Mouse (Mus musculus): ENCODE measurements around the gene Smpd1.

Smpd1 gene

GRCm38 (mm10) chr7:105563367-105563766, 9.2 kb downstream of the Smpd1 start:
- peak; percentile 19 for DNase-seq

DNA sequence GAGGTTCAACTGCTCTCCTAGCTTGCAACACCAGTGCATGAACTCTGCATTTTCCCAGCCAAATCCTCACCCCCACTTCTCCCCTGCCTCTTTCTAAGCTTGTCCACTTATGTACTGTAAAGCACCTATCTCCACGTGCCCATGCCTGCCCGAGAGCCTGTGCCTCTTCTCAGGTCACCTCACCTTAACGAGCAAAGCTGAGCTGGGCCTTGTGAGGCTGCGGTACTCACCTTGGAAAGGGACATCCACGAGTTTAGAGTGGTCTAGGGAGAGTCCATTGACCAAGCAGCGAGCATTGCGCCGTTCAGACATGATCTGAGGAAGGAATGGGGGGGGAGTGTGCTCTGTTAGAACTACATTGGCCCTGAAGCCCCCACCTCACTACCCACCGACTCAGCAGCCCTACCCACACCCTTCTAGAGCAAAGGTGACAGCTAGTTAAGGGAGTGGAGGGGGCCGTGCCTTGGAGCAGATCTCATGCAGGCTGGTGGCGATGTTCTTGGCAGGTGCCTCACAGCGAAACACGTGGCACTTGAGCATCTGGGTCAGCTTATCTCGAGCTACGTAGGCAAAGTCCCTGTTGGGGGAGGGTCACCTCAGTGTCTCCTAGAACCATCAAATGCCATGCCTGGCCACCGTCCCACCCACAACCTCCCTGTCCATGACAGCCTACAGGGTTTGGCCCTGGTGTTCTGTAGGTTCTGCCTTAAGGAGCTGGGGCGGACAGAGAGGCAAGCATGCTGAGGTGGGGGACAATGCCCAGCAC, 11.1 kb downstream of the Smpd1 start:
- DNase-seq = peak; percentile 62

GRCm38 (mm10) chr7:105568583-105568982, 14.4 kb downstream of the Smpd1 start:
- DNase-seq = peak; percentile 78

DNA sequence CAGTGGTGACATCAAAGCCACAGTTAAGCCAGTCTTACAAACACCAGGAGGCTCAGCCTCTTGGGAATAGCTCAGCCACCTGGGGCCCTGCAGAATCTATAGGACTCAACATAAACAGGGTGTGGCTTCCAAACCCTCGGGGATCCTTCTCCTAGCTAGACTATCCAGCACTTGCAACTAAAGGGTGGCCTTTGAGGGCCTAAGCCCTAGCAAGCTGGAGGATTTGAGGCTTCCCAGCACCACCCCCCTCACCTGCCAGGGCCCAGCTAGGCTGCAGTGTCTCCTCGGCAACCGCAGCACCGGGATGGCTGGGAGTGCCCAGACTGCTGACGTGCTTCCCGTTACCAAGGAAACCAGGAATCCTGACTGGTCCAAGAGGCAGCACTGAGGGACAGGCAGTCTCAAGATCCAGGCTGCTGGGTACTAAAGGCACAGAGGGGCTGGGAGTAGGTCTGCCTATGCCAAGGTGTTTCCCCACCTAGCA, 14.9 kb downstream of the Smpd1 start:
- peak; percentile 93 for DNase-seq

DNA sequence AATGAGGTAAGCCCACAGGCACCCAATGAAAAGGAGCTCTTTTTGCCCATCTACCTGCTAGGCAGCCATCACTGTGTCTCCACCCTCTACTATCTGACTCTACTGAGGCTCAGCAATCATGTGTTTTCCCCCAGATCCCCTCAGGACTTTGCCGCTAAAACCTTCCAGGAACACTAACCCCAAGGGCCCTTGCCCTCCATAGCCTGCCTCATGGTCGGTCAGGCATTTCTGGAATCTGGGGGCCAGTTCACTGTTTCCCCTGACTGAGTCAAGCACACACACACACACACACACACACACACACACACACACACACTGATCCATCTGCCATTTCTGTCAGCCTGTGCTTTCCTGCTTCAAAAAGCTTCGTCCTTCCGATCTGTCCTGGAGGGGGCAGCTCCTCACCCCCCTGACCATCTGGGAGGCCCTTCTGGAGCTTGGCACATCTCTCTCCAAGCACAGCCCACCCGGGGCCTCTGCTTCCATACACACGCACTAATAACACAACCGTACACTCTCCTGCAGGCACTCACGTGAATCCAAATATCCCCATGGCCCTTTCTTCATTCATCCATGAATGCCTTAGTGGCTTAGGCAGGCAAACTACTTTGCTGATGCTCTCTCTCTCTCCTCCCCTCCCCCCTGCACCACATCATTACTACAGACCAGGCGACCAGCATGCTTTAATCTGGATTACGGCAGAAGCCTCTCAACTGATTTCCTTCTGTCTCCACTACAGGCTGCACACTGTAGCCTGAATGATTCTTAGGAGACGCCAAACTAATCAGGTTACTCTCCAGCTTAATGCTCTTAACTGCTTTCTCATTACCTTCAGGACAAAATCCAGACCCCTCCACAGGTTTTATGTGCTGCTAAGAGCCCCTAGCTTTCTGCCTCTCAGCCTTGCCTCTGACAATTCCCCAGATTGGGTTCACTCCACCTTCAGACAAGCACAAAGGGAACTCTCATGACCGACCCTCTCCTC, 15.6 kb downstream of the Smpd1 start:
- DNase-seq = peak; percentile 96

GRCm38 (mm10) chr7:105570756-105571155, 16.6 kb downstream of the Smpd1 start:
- peak; percentile 62 for DNase-seq

DNA sequence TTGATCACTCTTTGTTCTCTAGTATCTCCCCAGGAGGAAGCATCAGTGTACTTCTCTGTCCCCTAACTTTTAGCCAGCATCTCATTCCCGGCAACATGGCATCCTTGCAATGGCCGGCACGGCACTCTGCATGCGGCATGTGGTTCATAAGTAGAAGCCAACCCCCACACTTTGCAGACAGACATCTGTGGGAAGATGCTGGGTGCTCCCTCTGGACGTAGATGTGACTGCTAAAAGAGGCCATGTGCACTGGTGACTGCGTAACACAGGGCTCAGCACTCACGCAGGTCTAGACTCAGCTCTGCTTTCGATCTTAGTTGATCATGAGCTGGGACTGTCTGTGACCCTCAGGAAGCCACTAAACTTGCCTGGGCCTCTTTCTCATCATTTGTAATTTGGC, 18.8 kb downstream of the Smpd1 start:
- peak; percentile 49 for DNase-seq

GRCm38 (mm10) chr7:105574537-105574936, 20.4 kb downstream of the Smpd1 start:
- DNase-seq = no peak

DNA sequence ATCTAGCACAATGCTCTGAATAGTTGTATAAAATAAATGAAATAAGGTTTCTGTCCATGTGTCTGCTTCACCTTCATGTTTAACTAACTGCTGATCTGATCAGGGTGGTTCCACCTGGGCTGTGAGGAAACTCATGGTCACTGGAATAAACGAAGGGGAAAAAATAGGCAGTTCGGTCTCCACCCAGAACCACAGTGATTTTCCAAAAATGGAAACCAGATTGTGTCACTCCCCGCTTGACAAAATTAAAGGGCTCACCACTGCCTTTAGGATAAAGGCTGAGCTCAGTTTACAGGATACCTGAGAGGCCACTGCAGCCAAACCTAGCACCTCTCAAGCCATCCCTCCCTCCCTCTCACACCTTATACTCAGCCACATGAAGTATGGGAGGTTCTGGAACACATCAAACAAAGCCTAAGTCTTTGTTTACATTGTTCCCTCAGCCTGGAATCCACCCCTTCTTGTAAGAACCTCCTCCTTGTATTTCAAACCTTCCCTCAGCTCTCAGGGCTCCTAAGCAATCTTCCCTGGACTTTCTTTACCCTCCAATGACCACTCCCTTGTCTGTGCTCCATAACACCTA, 22.1 kb downstream of the Smpd1 start:
- peak; percentile 46 for DNase-seq

- peak; percentile 71 for DNase-seq
These were observed 23.3 kb downstream of the Smpd1 start for GRCm38 (mm10) chr7:105577377-105577871.

GRCm38 (mm10) chr7:105578481-105578880, 24.3 kb downstream of the Smpd1 start:
- peak; percentile 70 for DNase-seq

- peak; percentile 67 for DNase-seq
These were observed 26.5 kb downstream of the Smpd1 start for GRCm38 (mm10) chr7:105580627-105581089.

DNA sequence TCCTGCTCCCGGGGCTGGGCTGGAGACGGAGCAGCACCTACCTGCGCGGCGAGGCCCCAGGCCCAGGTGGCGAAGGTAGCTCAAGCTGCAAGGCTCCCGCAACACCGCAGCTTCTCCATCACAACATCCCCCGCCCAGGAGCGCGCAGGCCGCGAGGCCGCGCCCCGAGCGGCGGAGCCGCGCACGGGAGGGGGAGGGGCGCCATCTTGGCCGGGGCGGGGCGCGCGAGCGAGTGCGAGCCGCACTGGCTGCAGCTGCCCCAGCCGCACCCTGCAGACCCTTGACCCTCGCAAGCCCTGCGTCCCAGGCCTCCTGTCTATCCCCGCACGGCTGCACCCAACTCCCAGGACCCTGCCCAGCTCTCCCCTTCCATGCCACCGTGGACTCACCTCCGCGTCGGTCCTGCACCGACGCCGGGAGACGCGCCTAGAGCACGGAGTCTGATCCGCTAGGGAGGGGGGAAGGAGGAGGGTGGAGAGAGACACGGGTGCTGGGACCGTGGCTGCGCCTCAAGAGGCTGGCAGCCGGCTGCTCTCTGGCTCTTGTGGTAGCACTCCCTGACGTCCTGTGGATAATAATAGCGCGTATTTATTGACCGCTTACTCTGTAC, 27.0 kb downstream of the Smpd1 start, which contains the start of gene Apbb1:
Apbb1 (minus strand) TSS at position 560 of the 610 bp plus-strand sequence.
- peak; percentile 91 for DNase-seq

GRCm38 (mm10) chr7:105581959-105582358, 27.8 kb downstream of the Smpd1 start:
- DNase-seq = peak; percentile 59

- DNase-seq = no peak
These were observed 34.3 kb downstream of the Smpd1 start for GRCm38 (mm10) chr7:105588325-105588912.

- no peak for DNase-seq
These were observed 35.9 kb downstream of the Smpd1 start for GRCm38 (mm10) chr7:105590097-105590496.

DNA sequence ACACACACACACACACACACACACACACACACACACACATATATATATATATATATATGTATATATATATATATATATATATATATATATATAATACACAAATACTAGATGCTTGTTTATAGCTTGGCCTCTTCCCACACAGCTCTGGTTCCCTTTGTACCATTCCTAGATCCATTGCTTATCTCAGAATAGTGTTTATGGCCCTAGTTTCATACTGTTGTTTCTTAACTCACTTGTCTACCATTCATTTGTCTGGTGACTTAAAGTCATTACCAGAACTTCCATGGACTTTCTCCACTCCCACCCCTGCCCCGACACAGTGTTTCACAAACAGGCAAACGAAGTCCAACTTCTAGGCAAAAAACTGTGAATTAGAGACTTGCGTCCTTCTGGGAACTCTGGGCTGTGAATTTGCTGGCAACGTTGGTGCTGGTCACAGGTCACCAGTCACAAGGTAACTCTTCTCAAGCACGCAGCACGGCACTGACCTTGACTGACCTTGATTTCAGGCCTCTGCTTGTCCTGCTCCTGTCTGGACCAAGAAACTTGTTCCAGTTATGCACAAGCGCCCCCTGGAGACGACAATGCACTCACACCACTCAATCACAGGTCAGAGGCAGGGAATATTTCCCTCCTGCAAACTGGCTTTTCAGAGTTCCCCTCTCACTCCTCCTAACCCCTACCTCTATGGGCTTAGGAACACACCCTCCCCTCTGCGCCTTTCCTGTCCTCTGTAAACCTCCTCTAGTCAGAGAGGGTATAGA, 48.9 kb downstream of the Smpd1 start:
- peak; percentile 82 for DNase-seq

Data from cerebellum, adult 9-10 months (tissue).